Mouse (Mus musculus) megakaryocyte, embryonic 14.5 days (primary cell): Measurements from ENCODE around the gene Mtus2.

Experiments
- FLI1 ChIP-seq: IDR thresholded peaks from 2 replicates; pipeline ENCODE4 v1.6.1; 2012; ENCODE audit warnings: low read length, inconsistent platforms, mixed read lengths
- GATA1 ChIP-seq: IDR thresholded peaks from 3 replicates; pipeline ENCODE4 v1.6.1; 2012; ENCODE audit warnings: mixed read lengths, low read length, inconsistent platforms, borderline replicate concordance

- TF ChIP-seq GATA1 (no peak), FLI1 (no peak)
Observed at GRCm38 (mm10) chr5:148191416-148191815, 234.3 kb downstream of the Mtus2 start.
